23 mouse cellular contexts compared by ENCODE assay signal in the genomic region with DNA sequence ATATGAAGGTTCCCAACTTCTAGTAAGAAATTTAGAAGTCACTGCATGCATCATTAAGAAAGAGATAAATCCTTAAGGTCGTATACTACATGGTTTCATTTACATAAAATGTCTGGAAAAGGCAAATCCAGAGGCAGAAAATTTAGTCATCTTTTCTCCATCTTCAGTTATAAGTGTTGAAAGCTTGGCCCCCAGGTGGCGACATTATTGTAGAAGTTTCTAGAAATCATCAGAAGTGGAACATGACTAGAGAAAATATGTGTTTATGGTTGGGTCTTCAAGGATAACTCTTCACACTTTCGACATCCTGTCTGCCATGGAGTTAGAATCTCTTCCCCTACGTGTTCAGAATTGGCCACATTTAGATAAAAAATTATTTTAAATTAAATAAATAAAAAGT. TPM values are rescaled to one million over a fixed set of nuclear protein-coding genes. Genes with fewer than 3 reads are reported as not detected.
DNase-seq lines count a peak whose midpoint lies in the region; ATAC-seq and TF ChIP-seq lines count a peak whose summit lies in the region.
"Had no signal": no experiment of that assay in that cellular context is flagged by ENCODE, and none has a peak within 500 bp of the region (broad histone marks: within the 10 kb centered on the region; RNA-seq: fewer than 3 reads in every experiment).

No protein-coding gene starts in this region.

- TF ChIP-seq POLR2A in MEL (IDR thresholded peaks at IDR 0.05; ENCODE audit: control insufficient read depth in 1 of 2, insufficient read depth in 1 of 2, low read depth in 1 of 2, low read length in 2 of 2, poor library complexity in 1 of 2), result no peak

- H3K27me3 ChIP-seq in intestine, postnatal 0 days (replicated peaks; ENCODE audit: control insufficient read depth, insufficient read depth, low read length), result no peaks in the 10 kb centered on the region
- no peaks in the 10 kb centered on the region for H3K27me3 ChIP-seq in intestine, embryonic 16.5 days (replicated peaks; ENCODE audit: control insufficient read depth, insufficient read depth, low read length)
- H3K27me3 ChIP-seq in midbrain, embryonic 11.5 days (ENCODE audit: control insufficient read depth, insufficient read depth, low read length), result no peaks in the 10 kb centered on the region
- H3K27me3 ChIP-seq in midbrain, embryonic 13.5 days, result no peaks in the 10 kb centered on the region
- peaks cover 2 to 5% of the 10 kb centered on the region in 2 experiments for H3K27me3 ChIP-seq in MEL (ENCODE audit: control insufficient read depth in 1 of 2, insufficient read depth in 2 of 2, low read length in 2 of 2)
- H3K27me3 ChIP-seq: embryonic facial prominence, embryonic 13.5 days; hindbrain, embryonic 12.5 days; neural tube, embryonic 13.5 days had no signal

- TF ChIP-seq CTCF in intestine, postnatal 0 days (IDR thresholded peaks at IDR 0.05; ENCODE audit: low read depth), result peak; percentile 39; the same call in 1 of the 2 replicates
- peak in 1 of 3 experiments; percentile 44; a peak in 2 of 6 replicates for TF ChIP-seq CTCF in MEL (IDR thresholded peaks at IDR 0.05 in 2 of 3, conservative IDR thresholded peaks at IDR 0.05 in 1 of 3; ENCODE audit: control insufficient read depth in 1 of 3, insufficient read depth in 1 of 3, low read depth in 2 of 3, low read length in 3 of 3, poor library complexity in 1 of 3, severe bottlenecking in 1 of 3)

- no peak for ATAC-seq in intestine, postnatal 0 days
- no peak for ATAC-seq in intestine, embryonic 16.5 days
- no peak for ATAC-seq in midbrain, embryonic 11.5 days (ENCODE audit: low FRiP score)
- no peak for ATAC-seq in midbrain, embryonic 13.5 days
- ATAC-seq: forebrain, embryonic 14.5 days; liver, postnatal 0 days had no signal

- no peaks in the 10 kb centered on the region for H3K4me1 ChIP-seq in intestine, postnatal 0 days (replicated peaks; ENCODE audit: control insufficient read depth, insufficient read depth, low read length)
- H3K4me1 ChIP-seq in intestine, embryonic 16.5 days (ENCODE audit: control insufficient read depth, insufficient read depth, low read length), result no peaks in the 10 kb centered on the region
- H3K4me1 ChIP-seq in midbrain, embryonic 11.5 days (ENCODE audit: control insufficient read depth, insufficient read depth, low read length), result no peaks in the 10 kb centered on the region
- H3K4me1 ChIP-seq in midbrain, embryonic 13.5 days (replicated peaks), result no peaks in the 10 kb centered on the region
- H3K4me1 ChIP-seq in MEL (ENCODE audit: control insufficient read depth in 1 of 2, insufficient read depth in 2 of 2, low read length in 2 of 2), result no peaks in the 10 kb centered on the region
- H3K4me1 ChIP-seq: embryonic facial prominence, embryonic 13.5 days; hindbrain, embryonic 12.5 days; limb, embryonic 10.5 days; neural tube, embryonic 13.5 days had no signal

- peak; percentile 42 for TF ChIP-seq RAD21 in MEL (IDR thresholded peaks at IDR 0.05; ENCODE audit: low read depth, low read length)

- no peaks in the 10 kb centered on the region for H3K36me3 ChIP-seq in intestine, postnatal 0 days (ENCODE audit: control insufficient read depth, insufficient read depth)
- no peaks in the 10 kb centered on the region for H3K36me3 ChIP-seq in intestine, embryonic 16.5 days (ENCODE audit: control insufficient read depth, insufficient read depth, low read length)
- H3K36me3 ChIP-seq in midbrain, embryonic 11.5 days (ENCODE audit: control insufficient read depth, insufficient read depth, low read length), result no peaks in the 10 kb centered on the region
- no peaks in the 10 kb centered on the region for H3K36me3 ChIP-seq in midbrain, embryonic 13.5 days
- no peaks in the 10 kb centered on the region for H3K36me3 ChIP-seq in MEL (ENCODE audit: control insufficient read depth in 1 of 2, insufficient read depth in 2 of 2, low read length in 2 of 2)
- H3K36me3 ChIP-seq: embryonic facial prominence, embryonic 13.5 days; G1E; hindbrain, embryonic 12.5 days; limb, embryonic 10.5 days; neural tube, embryonic 13.5 days had no signal

- no peak overlapping the region for H3K27ac ChIP-seq in intestine, postnatal 0 days (ENCODE audit: low read depth, low read length)
- no peak overlapping the region for H3K27ac ChIP-seq in intestine, embryonic 16.5 days (ENCODE audit: low read length)
- H3K27ac ChIP-seq in midbrain, embryonic 11.5 days (ENCODE audit: low read depth, low read length), result no peak overlapping the region
- H3K27ac ChIP-seq in midbrain, embryonic 13.5 days, result no peak overlapping the region
- H3K27ac ChIP-seq in MEL (ENCODE audit: control insufficient read depth, low read depth, low read length), result no peak overlapping the region
- H3K27ac ChIP-seq: embryonic facial prominence, embryonic 13.5 days; hindbrain, embryonic 12.5 days; left cerebral cortex, adult 2 months; limb, embryonic 10.5 days; neural tube, embryonic 13.5 days had no signal

- H3K9me3 ChIP-seq in intestine, postnatal 0 days (ENCODE audit: control insufficient read depth), result no peaks in the 10 kb centered on the region
- H3K9me3 ChIP-seq in intestine, embryonic 16.5 days (ENCODE audit: control insufficient read depth, low read length), result no peaks in the 10 kb centered on the region
- H3K9me3 ChIP-seq in midbrain, embryonic 11.5 days (ENCODE audit: control insufficient read depth, low read length), result no peaks in the 10 kb centered on the region
- no peaks in the 10 kb centered on the region for H3K9me3 ChIP-seq in midbrain, embryonic 13.5 days
- H3K9me3 ChIP-seq in MEL (replicated peaks; ENCODE audit: insufficient read depth, low read length), result no peaks in the 10 kb centered on the region
- H3K9me3 ChIP-seq: embryonic facial prominence, embryonic 13.5 days; hindbrain, embryonic 12.5 days; limb, embryonic 10.5 days; neural tube, embryonic 13.5 days had no signal

- WGBS in intestine, postnatal 0 days, result 77% methylated on average over 4 of the region's 4 CpGs
- 82% methylated on average over 4 of the region's 4 CpGs for WGBS in intestine, embryonic 16.5 days
- 90% methylated on average over 4 of the region's 4 CpGs for WGBS in midbrain, embryonic 11.5 days
- 92% methylated on average over 4 of the region's 4 CpGs for WGBS in midbrain, embryonic 13.5 days

- no peak overlapping the region for H3K9ac ChIP-seq in intestine, postnatal 0 days (ENCODE audit: low read depth, low read length)
- H3K9ac ChIP-seq in intestine, embryonic 16.5 days (ENCODE audit: low read depth, low read length), result no peak overlapping the region
- H3K9ac ChIP-seq in midbrain, embryonic 11.5 days (ENCODE audit: low read length), result no peak overlapping the region
- H3K9ac ChIP-seq in midbrain, embryonic 13.5 days (replicated peaks), result no peak overlapping the region
- no peak overlapping the region for H3K9ac ChIP-seq in MEL (ENCODE audit: control insufficient read depth, low read depth, low read length, poor library complexity, severe bottlenecking)
- H3K9ac ChIP-seq: embryonic facial prominence, embryonic 13.5 days; hindbrain, embryonic 12.5 days; liver, postnatal 0 days; neural tube, embryonic 13.5 days had no signal

- no peak for TF ChIP-seq EP300 in MEL (IDR thresholded peaks at IDR 0.05; ENCODE audit: low read depth in 1 of 2, low read length in 2 of 2)

- H3K4me2 ChIP-seq in intestine, postnatal 0 days (replicated peaks; ENCODE audit: low read depth), result no peak overlapping the region
- H3K4me2 ChIP-seq in intestine, embryonic 16.5 days (ENCODE audit: low read depth, low read length), result no peak overlapping the region
- no peak overlapping the region for H3K4me2 ChIP-seq in midbrain, embryonic 11.5 days
- H3K4me2 ChIP-seq in midbrain, embryonic 13.5 days (replicated peaks), result no peak overlapping the region
- H3K4me2 ChIP-seq: embryonic facial prominence, embryonic 13.5 days; heart, embryonic 11.5 days; hindbrain, embryonic 12.5 days; neural tube, embryonic 13.5 days had no signal

- peak; percentile 31 for DNase-seq in midbrain, embryonic 11.5 days (ENCODE audit: low spot score, missing footprints)
- DNase-seq in 416B (ENCODE audit: low read depth), result peak; percentile 32
- no peak for DNase-seq in MEL (ENCODE audit: low read depth, low spot score)
- DNase-seq in urinary bladder, postnatal 36 days (ENCODE audit: low spot score in 2 of 2), result no peak
- DNase-seq: adrenal gland, postnatal 14 days; cerebellum, adult 11 months; cerebellum, postnatal 10 days; gastrocnemius, postnatal 25 days; heart, postnatal 10 days; layer of hippocampus, adult 9-11 months; liver, postnatal 0 days; lung, postnatal 4 days had no signal

- no peak overlapping the region for H3K4me3 ChIP-seq in intestine, postnatal 0 days (ENCODE audit: low read depth, low read length)
- H3K4me3 ChIP-seq in intestine, embryonic 16.5 days (ENCODE audit: low read length), result no peak overlapping the region
- H3K4me3 ChIP-seq in midbrain, embryonic 11.5 days (ENCODE audit: low read depth, low read length), result no peak overlapping the region
- H3K4me3 ChIP-seq in midbrain, embryonic 13.5 days (replicated peaks), result no peak overlapping the region
- no peak overlapping the region for H3K4me3 ChIP-seq in MEL (ENCODE audit: control insufficient read depth in 1 of 2, insufficient read depth in 1 of 2, low read depth in 2 of 2, low read length in 2 of 2)
- H3K4me3 ChIP-seq: embryonic facial prominence, embryonic 13.5 days; hindbrain, embryonic 12.5 days; left cerebral cortex, adult 2 months; limb, embryonic 10.5 days; neural tube, embryonic 13.5 days had no signal

- no peaks in the 10 kb centered on the region for H3K79me2 ChIP-seq in MEL (ENCODE audit: control insufficient read depth, insufficient read depth, low read length, poor library complexity)

TF ChIP-seq in MEL, 35 proteins besides CTCF, POLR2A, EP300 and RAD21:
- no peak for TF ChIP-seq NELFE (IDR thresholded peaks at IDR 0.05; ENCODE audit: low read depth, low read length)
- no peak for TF ChIP-seq GATA1 (IDR thresholded peaks at IDR 0.05; ENCODE audit: low read depth, low read length)
- no peak for TF ChIP-seq ZKSCAN1 (IDR thresholded peaks at IDR 0.05; ENCODE audit: low read depth, low read length)
- TF ChIP-seq UBTF (IDR thresholded peaks at IDR 0.05; ENCODE audit: borderline replicate concordance, insufficient read depth, low read depth, low read length), result no peak
- TF ChIP-seq MYB (IDR thresholded peaks at IDR 0.05; ENCODE audit: low read depth, low read length), result no peak
- peak; percentile 67 for TF ChIP-seq SMC3 (IDR thresholded peaks at IDR 0.05; ENCODE audit: low read depth, low read length)

RNA-seq across cellular contexts. Expression of a gene that starts 18.3 kb away (rescaled TPM):
- 0.52 and 0.60 TPM in 2 replicates for polyA plus RNA-seq in intestine, postnatal 0 days (2015; fragmentation: Nextera tagmentation; extraction: Ambion mirVana)
- polyA plus RNA-seq in intestine, embryonic 16.5 days (2015; fragmentation: Nextera tagmentation; extraction: Ambion mirVana), result 0.48 and 0.50 TPM in 2 replicates
- 0.83 and 1.1 TPM in 2 replicates for polyA plus RNA-seq in midbrain, embryonic 11.5 days (2014; fragmentation: Nextera tagmentation; extraction: Ambion mirVana)
- polyA plus RNA-seq in midbrain, embryonic 13.5 days (2015; fragmentation: Nextera tagmentation; extraction: Ambion mirVana), result 1.2 and 1.7 TPM in 2 replicates
- total RNA-seq in MEL (2012; rRNA removed), result 9.0 and 9.4 TPM in 2 replicates
- 10 to 100 TPM in 1 of 2 experiments, not detected in 1; 13.3 TPM for polyA plus RNA-seq in MEL (2012; ENCODE audit: insufficient read depth in 1 of 2, insufficient read length in 2 of 2, low read depth in 1 of 2, low replicate concordance in 2 of 2, missing spikeins in 1 of 2)
- polyA plus RNA-seq: G1E had no signal

Comparison
In these comparisons a context has a peak if more than half of its experiments do, and no peak if none do; other contexts are left out.
1. DNase-seq: peak in midbrain, embryonic 11.5 days (single experiment) and 416B (single experiment); none in MEL (single experiment) and urinary bladder, postnatal 36 days (0 of 2).